Mouse (Mus musculus): Measurements from ENCODE around the gene Cracr2a.

The Cracr2a gene

DNA sequence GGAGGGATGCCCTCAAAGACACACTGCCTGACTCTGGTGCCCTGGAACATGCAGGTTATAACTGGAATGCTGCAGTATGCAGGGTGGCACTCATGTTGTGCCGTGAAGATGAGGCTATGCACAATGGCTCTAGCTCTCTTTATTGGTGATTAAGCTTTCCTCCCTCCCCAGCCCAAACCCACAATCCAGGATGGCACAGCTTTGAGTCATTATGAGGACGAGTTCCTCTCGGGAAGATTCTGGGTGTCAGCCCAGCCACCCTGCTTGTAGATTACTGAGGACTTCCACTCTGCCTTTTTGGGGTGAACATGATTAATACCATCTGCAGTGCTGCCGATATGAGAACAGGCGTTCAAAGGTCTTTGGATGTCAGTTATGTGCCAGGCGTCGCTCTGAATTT lies 132.5 kb downstream of the Cracr2a start:
- DNase-seq (ENCODE audit: low spot score), result no peak

DNA sequence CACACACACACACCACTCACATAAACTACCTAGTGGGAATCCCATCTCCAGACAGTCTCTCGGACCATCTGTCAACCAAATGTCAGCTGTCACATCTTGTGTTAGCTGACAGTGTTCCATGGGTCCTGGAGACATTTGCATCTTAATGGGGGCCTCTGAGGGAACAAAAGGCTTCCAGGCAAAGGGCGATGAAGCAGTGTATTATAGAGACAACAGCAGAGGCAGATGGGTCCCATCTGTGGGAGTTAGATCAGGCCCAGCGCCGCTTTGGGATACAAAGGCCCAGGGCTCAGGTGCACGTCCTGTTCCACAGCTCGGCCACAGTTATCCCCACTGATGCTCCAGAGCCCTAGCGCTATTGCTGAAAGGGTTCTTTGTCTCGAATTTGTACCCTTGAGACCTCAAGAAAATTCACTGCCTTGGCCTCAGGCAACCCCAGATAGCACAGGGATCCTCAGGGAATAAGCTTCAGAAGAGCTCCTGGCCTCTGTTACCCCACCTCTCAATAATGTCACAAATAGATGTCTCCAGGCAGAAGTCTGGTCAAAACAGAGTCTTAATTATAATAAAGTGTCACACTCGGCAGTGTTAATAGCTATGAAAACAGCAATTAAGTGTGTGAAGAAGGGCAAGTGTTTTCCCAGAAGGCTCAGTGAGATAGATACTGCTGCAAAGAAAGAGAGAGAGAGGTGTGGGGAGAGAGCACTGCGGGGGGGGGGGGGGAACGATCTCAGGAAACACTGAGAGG lies 140.1 kb downstream of the Cracr2a start:
- no peak for DNase-seq (ENCODE audit: low spot score)

DNA sequence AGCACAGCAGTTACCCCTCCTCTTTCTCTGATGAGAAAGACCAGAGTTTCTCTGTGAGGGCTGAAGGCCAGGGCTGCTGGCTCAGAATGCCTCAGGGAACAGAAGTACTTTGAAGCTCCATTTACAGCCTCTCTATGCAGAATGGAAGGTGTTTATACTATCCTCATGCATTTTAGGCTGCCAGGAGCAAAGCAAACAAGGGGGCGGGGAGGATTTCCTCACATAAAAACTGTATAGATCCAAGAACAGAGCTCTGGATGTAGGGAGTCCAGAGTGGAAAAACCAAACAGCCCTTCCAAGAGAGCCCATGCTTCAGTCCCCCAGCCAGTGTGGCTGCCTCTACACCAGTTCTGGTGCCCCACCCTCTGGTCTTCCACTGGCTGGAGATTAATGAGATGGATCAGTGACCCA lies 147.1 kb downstream of the Cracr2a start:
- DNase-seq (ENCODE audit: low spot score), result no peak

DNA sequence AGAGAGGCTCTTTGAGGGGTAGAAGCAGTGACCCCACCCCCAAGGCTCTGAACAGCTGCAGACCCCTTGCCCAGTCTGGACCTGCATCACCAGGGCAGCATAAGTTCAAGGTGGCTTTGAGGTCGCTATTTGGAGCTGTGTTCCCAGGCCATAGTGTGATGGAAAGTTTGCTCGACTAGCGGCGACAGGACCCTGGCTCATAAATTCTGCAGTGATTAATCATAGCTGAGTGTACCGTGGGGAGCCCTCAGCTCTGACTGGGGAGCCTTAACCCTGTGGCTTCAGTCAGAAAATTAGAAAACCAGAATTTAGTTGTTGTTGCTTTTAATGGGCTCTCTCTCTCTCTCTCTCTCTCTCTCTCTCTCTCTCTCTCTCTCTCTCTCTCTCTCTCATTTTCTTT lies 153.8 kb downstream of the Cracr2a start:
- DNase-seq (ENCODE audit: low spot score), result no peak

DNA sequence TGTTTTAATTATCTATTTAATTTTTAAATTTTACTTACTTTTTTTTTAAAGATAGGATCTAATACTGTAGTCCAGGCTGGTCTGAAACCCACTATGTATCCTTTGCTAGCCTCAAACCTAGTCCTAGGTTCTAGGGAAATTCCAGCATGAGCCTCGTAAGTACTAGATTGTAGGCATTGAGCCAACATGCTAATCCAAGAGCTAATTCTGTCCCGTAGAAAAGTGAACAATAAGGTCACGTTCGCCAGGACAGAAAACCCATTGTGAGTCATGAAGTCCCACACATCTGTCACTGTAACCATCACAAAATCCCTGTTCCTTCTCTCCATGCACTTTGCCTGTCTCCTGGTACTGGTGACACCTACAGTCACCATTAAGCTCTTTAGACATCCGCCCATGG lies 154.3 kb downstream of the Cracr2a start:
- DNase-seq (ENCODE audit: low spot score), result no peak

DNA sequence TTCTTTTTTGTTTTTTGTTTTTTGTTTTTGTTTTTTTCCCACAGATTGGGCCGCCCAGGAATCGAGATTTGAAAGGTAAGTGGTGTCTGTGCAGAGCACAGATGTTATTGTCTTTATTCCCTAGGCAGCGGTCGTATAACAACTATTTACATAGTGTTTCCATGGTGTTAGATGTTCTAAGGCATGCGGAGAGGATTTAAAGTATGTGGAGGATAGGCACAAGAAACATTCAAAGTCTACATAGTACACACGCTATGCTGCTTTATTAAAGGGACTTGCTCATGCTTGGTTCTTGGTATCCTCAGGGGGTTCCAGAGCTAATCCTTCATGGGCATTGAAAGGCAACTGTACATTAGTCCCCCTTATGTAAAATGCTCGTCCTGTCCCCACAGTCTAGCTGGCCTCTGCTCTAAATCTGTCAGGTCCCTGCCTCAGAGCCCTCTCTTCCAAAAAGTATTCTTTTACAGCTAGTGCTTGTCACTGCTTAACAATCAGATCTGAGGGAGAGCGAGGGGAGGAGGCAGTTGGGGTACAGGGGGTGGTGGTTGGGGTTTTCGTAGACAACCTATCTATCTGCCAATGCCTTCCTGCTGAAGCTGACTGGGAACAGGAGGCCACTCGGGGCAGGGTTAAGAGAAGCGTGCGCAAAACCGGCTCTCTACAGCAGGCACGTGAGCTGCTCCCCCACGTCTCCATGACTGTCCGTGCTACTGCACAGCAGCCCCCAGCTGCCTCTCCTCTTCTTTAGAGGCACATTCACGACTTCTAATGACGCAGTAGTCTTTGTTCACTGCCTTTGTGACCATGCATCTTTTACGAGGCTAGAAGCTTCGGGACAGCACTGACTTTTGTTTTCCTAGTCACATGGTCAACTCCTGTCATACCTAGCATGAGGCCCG lies 156.3 kb downstream of the Cracr2a start:
- no peak for DNase-seq (ENCODE audit: low spot score)

DNA sequence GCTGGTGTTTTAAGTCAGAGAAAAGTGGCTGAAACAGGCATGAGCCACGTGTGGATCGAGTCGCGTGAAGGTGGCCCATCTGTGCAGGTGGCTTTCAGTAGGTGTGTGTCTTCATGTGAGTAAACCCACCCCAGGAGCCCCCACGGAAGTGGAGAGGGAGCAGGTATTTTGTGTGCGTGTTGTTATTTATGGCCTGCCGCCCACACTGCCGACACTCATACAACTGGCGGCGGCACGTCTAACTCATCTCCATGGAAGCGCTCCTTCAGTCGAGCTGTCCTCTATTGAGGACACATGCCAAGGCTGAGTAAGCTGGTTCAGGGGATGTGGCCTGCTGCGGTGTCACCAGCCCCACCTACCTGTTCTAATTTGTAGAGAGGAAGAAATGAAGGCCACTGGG lies 158.7 kb downstream of the Cracr2a start:
- DNase-seq (ENCODE audit: low spot score), result no peak

DNA sequence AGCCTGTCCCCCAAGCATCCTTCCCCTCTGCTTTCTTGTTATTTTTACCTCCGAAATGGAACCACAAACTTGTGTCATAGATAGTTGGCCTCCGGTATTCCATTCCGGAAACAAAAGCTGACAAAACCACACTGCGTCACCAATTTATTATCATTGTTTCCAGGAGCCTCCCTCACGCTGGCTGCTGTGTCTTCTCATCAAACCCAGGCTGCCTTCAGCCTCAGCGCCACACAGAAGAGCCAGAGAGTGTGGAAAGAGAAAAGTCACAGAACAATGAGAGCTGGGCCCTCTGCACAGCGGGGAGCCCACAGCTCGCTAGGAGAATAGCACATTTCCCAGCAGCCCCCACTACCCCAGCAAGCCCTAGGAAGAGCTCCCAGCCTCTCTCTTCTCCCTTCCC lies 162.0 kb downstream of the Cracr2a start:
- DNase-seq (ENCODE audit: low spot score), result no peak
